Mouse (Mus musculus) subcutaneous adipose tissue, adult 2 months (tissue): ENCODE data around the gene 4930404H24Rik. TPM values are rescaled to one million over a fixed set of nuclear protein-coding genes. Genes with fewer than 3 reads are reported as not detected.

Experiments
- polyA plus RNA-seq: library from polyadenylated mRNA; depleted of rRNA; stranded (reverse); fragments of >200 nt; gene quantifications from 2 replicates; pipeline ENCODE4 v1.2.3, GENCODE M21; 2012; ENCODE audit warnings: low replicate concordance; rRNA removed

Gene 4930404H24Rik
- polyA plus RNA-seq, result not detected in 2 replicates

DNA sequence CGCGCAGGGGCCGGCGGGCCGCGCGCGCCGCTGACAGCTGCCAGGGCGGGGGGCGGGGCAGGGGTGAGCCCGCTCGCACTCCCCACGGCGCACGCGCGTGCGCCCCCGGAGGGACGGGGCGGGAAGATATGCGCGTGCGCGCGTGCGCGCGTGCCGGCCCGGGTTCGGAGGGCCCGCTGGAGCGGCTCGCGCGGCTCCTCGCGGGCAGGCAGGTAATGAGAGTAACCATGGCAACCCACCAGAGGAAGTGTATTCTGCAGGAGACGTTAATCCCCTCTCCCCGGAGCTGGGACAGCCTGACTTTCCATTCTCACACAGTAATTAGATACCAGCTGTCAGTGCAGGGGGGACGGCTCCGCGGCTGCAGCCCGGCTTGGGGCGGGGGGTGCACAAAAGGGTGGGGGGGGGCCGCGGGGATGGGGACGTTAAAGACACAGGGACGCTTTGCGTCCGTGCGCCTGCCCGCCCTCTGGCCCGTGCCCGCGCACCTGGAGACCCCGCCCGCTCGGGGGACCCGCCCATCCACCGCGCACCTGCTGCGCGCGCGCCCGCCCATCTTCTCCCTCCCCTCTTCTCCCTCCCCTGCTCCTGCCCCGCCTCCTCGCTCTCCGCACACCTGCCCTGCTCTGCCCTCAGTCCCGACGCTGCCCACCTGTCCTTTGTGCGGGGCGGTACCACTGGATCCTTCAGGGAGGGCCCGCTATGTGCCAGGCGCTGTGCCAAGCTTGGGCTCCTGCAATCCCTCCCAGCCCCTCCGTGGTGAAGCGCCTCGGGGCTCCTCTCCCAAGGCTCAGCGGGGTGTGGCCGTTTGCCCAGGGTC lies at the start of gene 4930404H24Rik:
Gene 4930404H24Rik (plus strand): TSS at position 218 of the 820 bp plus-strand sequence.

DNA sequence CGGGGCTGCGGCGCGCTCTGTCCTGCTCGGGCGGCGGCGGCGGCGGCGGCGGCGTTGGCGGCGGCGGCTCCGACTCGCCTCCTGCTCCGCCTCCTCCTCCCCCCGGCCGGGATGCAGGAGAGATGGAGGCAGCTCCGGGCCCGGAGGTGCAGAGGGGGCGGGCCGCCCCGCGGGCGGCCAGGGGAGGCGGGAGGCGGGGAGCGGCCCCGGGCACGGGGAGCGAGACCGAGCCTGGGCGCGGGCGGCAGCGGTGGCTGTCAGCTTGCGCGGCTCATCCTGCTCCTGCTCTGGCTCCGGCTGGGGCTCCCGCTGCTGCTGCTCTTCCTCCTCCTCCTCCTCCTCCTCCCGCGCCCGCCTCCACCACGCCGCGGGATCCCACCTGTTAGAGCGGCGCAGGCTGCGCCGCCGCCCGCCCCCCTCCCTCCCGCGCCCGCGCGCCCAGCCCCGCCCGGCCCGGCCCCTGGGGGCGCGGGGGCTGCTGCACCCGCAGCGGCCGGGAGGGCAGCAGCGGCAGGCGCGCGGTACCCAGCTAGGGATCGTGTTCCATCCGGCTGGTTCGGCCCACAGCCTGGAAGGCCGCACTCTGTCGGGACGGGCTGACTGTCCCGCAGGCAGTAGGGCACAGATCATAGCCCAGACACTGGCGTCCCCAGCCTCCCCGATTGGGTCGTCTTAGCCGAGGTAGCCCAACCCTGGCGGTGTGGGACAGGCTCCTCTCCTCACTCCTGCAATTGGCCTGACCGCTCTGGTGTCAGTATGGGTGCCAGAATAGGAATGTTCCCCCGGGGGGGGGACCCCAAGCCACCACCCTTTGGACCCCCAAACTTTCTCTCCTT lies 37.6 kb downstream of the 4930404H24Rik start, which contains the start of gene Nol4l:
Gene Nol4l (minus strand): TSS at position 41 of the 836 bp plus-strand sequence.

Other genes with a start within 250 kb of the 4930404H24Rik start
- gene Kif3b, start 201.4 kb upstream of the 4930404H24Rik start, polyA plus RNA-seq, result 12.2 and 12.5 TPM in 2 replicates
- 11.1 and 19.4 TPM in 2 replicates for gene Asxl1, start 147.0 kb upstream of the 4930404H24Rik start, polyA plus RNA-seq
- 6.7 and 11.1 TPM in 2 replicates for gene Nol4l, start 37.2 kb downstream of the 4930404H24Rik start, polyA plus RNA-seq
- gene Commd7, start 140.0 kb downstream of the 4930404H24Rik start, polyA plus RNA-seq, result 21.0 and 23.6 TPM in 2 replicates
- 1.8 and 5.2 TPM in 2 replicates for gene Dnmt3b, start 156.7 kb downstream of the 4930404H24Rik start, polyA plus RNA-seq
- not detected in 2 replicates for gene Dnmt3c, start 203.9 kb downstream of the 4930404H24Rik start, polyA plus RNA-seq
- gene Mapre1, start 248.5 kb downstream of the 4930404H24Rik start, polyA plus RNA-seq, result 13.2 and 16.4 TPM in 2 replicates